Mouse (Mus musculus) limb, embryonic 14.5 days (tissue): ENCODE measurements around the gene Zfp740. TPM values are rescaled to one million over a fixed set of nuclear protein-coding genes. Genes with fewer than 3 reads are reported as not detected.

Source experiments
- ATAC-seq: fragments of 200-750 bp; cut with Nextera tagmentation; 2 replicates; pipeline ENCODE4 v1.8.0; 2017; ENCODE audit warnings: low read depth, moderate number of reproducible peaks, moderate TSS enrichment; ENCODE audit not compliant: low FRiP score
- DNase-seq: peaks from one replicate; pipeline ENCODE4 v3.0.0-alpha.2; 2015; ENCODE audit warnings: low spot score
- H3K27ac ChIP-seq: fragments of 300-500 bp; sonication (generic); replicated peaks from 2 replicates; pipeline ENCODE4 v1.5.1; 2014; ENCODE audit warnings: low read depth, mild to moderate bottlenecking, low read length, moderate library complexity, mixed read lengths
- H3K27me3 ChIP-seq: fragments of 300-500 bp; sonication (generic); 2 replicates; pipeline ENCODE4 v1.6.1; 2014; ENCODE audit warnings: low read length, mixed read lengths; ENCODE audit not compliant: control insufficient read depth, insufficient read depth
- H3K36me3 ChIP-seq: fragments of 300-500 bp; sonication (generic); 2 replicates; pipeline ENCODE4 v1.6.1; 2014; ENCODE audit warnings: mild to moderate bottlenecking, low read length, moderate library complexity, mixed read lengths; ENCODE audit not compliant: control insufficient read depth, insufficient read depth
- H3K4me1 ChIP-seq: fragments of 300-500 bp; sonication (generic); 2 replicates; pipeline ENCODE4 v1.6.1; 2014; ENCODE audit warnings: antibody characterized with exemption, low read length, mixed read lengths; ENCODE audit not compliant: control insufficient read depth, insufficient read depth
- H3K4me2 ChIP-seq: fragments of 300-500 bp; sonication (generic); replicated peaks from 2 replicates; pipeline ENCODE4 v1.6.1; 2014; ENCODE audit warnings: low read depth, mild to moderate bottlenecking, low read length, moderate library complexity; ENCODE audit not compliant: severe bottlenecking
- H3K4me3 ChIP-seq: fragments of 300-500 bp; sonication (generic); replicated peaks from 2 replicates; pipeline ENCODE4 v1.5.1; 2014; ENCODE audit warnings: low read length
- H3K9ac ChIP-seq: fragments of 300-500 bp; sonication (generic); 2 replicates; pipeline ENCODE4 v1.6.1; 2014; ENCODE audit warnings: mild to moderate bottlenecking, low read depth, low read length, moderate library complexity; ENCODE audit not compliant: severe bottlenecking
- H3K9me3 ChIP-seq: fragments of 300-500 bp; sonication (generic); 2 replicates; pipeline ENCODE4 v1.6.1; 2016; ENCODE audit warnings: low read length; ENCODE audit not compliant: control insufficient read depth
- POLR2A ChIP-seq: fragments of 200-500 bp; IDR thresholded peaks from 2 replicates; pipeline ENCODE4 v1.8.0; 2012; ENCODE audit warnings: inconsistent platforms, mild to moderate bottlenecking, moderate library complexity, borderline replicate concordance; ENCODE audit not compliant: insufficient read depth, insufficient read length; ENCODE audit errors: extremely low read depth
- WGBS: fragments of 180-500 bp; shearing (Covaris S2); extraction: QIAGEN DNeasy Blood & Tissue Kit; methylation state at CpG from one replicate; pipeline ENCODE4 v1.1.7; 2014; 5-methylcytosine and 5-hydroxymethylcytosine counted together
- polyA plus RNA-seq, 2 experiments: library from polyadenylated mRNA; depleted of rRNA in 1 of 2; stranded (reverse) in 1 of 2; unstranded in 1 of 2; fragments of >200 nt; fragmentation: Nextera tagmentation in 1 of 2; extraction: Ambion mirVana in 1 of 2; gene quantifications; 2 replicates each; pipeline versions ENCODE4 v1.2.1 to v1.2.3; 2012 to 2014

Zfp740 gene
- polyA plus RNA-seq, 2 experiments = 53.8 to 96.0 TPM

GRCm38 (mm10) chr15:102230408-102231321 lies 27.6 kb downstream of the Zfp740 start:
- Histone ChIP-seq H3K4me2 (no peak overlapping the region), H3K27me3 (no peaks in the 10 kb centered on the region), H3K4me3 (no peak overlapping the region), H3K27ac (no peak overlapping the region), H3K9ac (no peak overlapping the region), H3K36me3 (peaks cover 17% of the 10 kb centered on the region), H3K9me3 (no peaks in the 10 kb centered on the region), H3K4me1 (0 out of 2 replicates have a peak, but pooled peaks cover 3% of the 10 kb centered on the region)
- DNase-seq (no peak), ATAC-seq (no peak)
- TF ChIP-seq POLR2A = no peak
- WGBS = 75% methylated on average over 17 of the region's 17 CpGs

GRCm38 (mm10) chr15:102231748-102232147 lies 28.7 kb downstream of the Zfp740 start, which contains the start of gene Itgb7:
TSS of gene Itgb7 (minus strand) at chr15:102231944.
- Histone ChIP-seq H3K9me3 (no peaks in the 10 kb centered on the region), H3K27me3 (no peaks in the 10 kb centered on the region), H3K4me3 (no peak within 1 kb of the TSS), H3K27ac (no peak within 1 kb of the TSS), H3K9ac (no peak within 1 kb of the TSS), H3K36me3 (peaks cover 28% of the 10 kb centered on the region), H3K4me2 (no peak within 1 kb of the TSS), H3K4me1 (0 out of 2 replicates have a peak, but pooled peaks cover 3% of the 10 kb centered on the region)
- TF ChIP-seq POLR2A = no peak
- 35% methylated on average over 6 of the region's 6 CpGs for WGBS
- DNase-seq = no peak
- no peak for ATAC-seq

- Histone ChIP-seq H3K4me1 (0 out of 2 replicates have a peak, but pooled peaks cover 3% of the 10 kb centered on the region), H3K36me3 (peaks cover 38% of the 10 kb centered on the region)
- 48% methylated on average over 7 of the region's 7 CpGs for WGBS
Observed at GRCm38 (mm10) chr15:102232764-102233163, 29.7 kb downstream of the Zfp740 start.

GRCm38 (mm10) chr15:102233896-102234295 lies 30.8 kb downstream of the Zfp740 start:
- no peak overlapping the region for H3K4me3 ChIP-seq
- H3K9ac ChIP-seq = no peak overlapping the region
- 0 out of 2 replicates have a peak, but pooled peaks cover 3% of the 10 kb centered on the region for H3K4me1 ChIP-seq
- H3K4me2 ChIP-seq = no peak overlapping the region
- peaks cover 50% of the 10 kb centered on the region for H3K36me3 ChIP-seq
- H3K27ac ChIP-seq = no peak overlapping the region
- no peak for ATAC-seq
- no peaks in the 10 kb centered on the region for H3K27me3 ChIP-seq
- 0% methylated on average over 1 of the region's 2 CpGs for WGBS
- DNase-seq = no peak
- H3K9me3 ChIP-seq = no peaks in the 10 kb centered on the region
- TF ChIP-seq POLR2A = no peak

More at GRCm38 (mm10) chr15:102232764-102233163, 29.7 kb downstream of the Zfp740 start:
- Histone ChIP-seq H3K4me2 (no peak overlapping the region), H3K27ac (no peak overlapping the region), H3K9ac (no peak overlapping the region), H3K4me3 (no peak overlapping the region), H3K9me3 (no peaks in the 10 kb centered on the region), H3K27me3 (no peaks in the 10 kb centered on the region)
- DNase-seq (no peak), ATAC-seq (no peak)
- TF ChIP-seq POLR2A = no peak

GRCm38 (mm10) chr15:102235371-102236027 lies 32.5 kb downstream of the Zfp740 start:
- 0 out of 2 replicates have a peak, but pooled peaks cover 3% of the 10 kb centered on the region for H3K4me1 ChIP-seq
- no peak overlapping the region for H3K4me3 ChIP-seq
- WGBS = 27% methylated on average over 15 of the region's 21 CpGs
- H3K4me2 ChIP-seq = no peak overlapping the region
- DNase-seq = peak; percentile 62
- no peak overlapping the region for H3K9ac ChIP-seq
- no peak overlapping the region for H3K27ac ChIP-seq
- no peaks in the 10 kb centered on the region for H3K27me3 ChIP-seq
- no peak for ATAC-seq
- peaks cover 66% of the 10 kb centered on the region for H3K36me3 ChIP-seq
- TF ChIP-seq POLR2A = no peak
- no peaks in the 10 kb centered on the region for H3K9me3 ChIP-seq
